Mouse (Mus musculus): ENCODE data around the gene Hist1h3g.

- TF ChIP-seq CTCF (IDR thresholded peaks at IDR 0.05; ENCODE audit: control insufficient read depth, insufficient read depth, insufficient read length), result no peak
- no peak for TF ChIP-seq USF1 (IDR thresholded peaks at IDR 0.05; ENCODE audit: low read depth)
These were observed 43.2 kb upstream of the Hist1h3g start for GRCm38 (mm10) chr13:23491990-23492389.

Measured in C2C12 (cell line).